In the genomic region with DNA sequence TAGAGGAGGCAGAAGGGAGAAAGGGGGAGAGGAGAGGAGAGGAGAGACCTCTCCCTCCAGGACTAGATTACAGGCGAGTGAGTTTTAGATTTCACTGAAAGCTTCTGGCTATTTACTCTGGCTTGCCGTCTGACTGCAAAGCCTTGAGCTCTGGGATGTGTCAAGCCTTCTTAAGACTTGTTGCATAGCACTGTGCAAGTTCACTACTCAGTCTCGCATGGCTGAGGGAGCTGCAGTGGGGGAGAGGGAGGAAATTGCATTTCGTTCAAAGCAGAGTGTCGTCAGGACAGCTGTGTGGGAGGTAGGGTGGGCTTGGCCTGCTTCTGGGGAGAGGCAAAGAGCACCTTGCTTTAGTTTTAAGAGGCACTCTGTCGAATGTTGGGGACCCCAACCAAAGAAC, we compare ENCODE assay signal across 12 mouse cellular contexts. TPM values are rescaled to one million over a fixed set of nuclear protein-coding genes. Genes with fewer than 3 reads are reported as not detected.
A peak's percentile ranks its signal among the peaks of the same experiment; 100 is the strongest.
DNase-seq lines count a peak whose midpoint lies in the region; ATAC-seq and TF ChIP-seq lines count a peak whose summit lies in the region.
"Had no signal": no experiment of that assay in that cellular context is flagged by ENCODE, and none has a peak within 500 bp of the region (broad histone marks: within the 10 kb centered on the region; RNA-seq: fewer than 3 reads in every experiment).

No protein-coding gene starts in this region.

- no peak for DNase-seq in heart, adult 18-20 months
- no peak for DNase-seq in liver, embryonic 11.5 days (ENCODE audit: low spot score)
- peak; percentile 80 for DNase-seq in thymus, postnatal 14 days
- no peak for DNase-seq in midbrain, embryonic 10.5 days (ENCODE audit: low spot score)
- no peak for DNase-seq in forebrain, postnatal 0 days
- DNase-seq: gastrocnemius, postnatal 10 days; lung, postnatal 4 days; right cerebral cortex, postnatal 4 days had no signal

- no peak overlapping the region; the same call in 1 of the 2 replicates for H3K9ac ChIP-seq in heart, embryonic 11.5 days (ENCODE audit: low read depth, low read length)
- no peak overlapping the region for H3K9ac ChIP-seq in liver, embryonic 12.5 days
- H3K9ac ChIP-seq in liver, embryonic 11.5 days (ENCODE audit: low read depth, low read length) = no peak overlapping the region
- no peak overlapping the region for H3K9ac ChIP-seq in limb, embryonic 13.5 days
- no peak overlapping the region for H3K9ac ChIP-seq in forebrain, postnatal 0 days
- H3K9ac ChIP-seq: hindbrain, embryonic 15.5 days had no signal

- H3K4me3 ChIP-seq in heart, embryonic 11.5 days (ENCODE audit: low read depth, low read length) = no peak overlapping the region
- H3K4me3 ChIP-seq in liver, embryonic 12.5 days = no peak overlapping the region
- no peak overlapping the region for H3K4me3 ChIP-seq in liver, embryonic 11.5 days (ENCODE audit: low read depth, low read length)
- no peak overlapping the region for H3K4me3 ChIP-seq in limb, embryonic 13.5 days
- no peak overlapping the region for H3K4me3 ChIP-seq in midbrain, embryonic 10.5 days
- H3K4me3 ChIP-seq in forebrain, postnatal 0 days (ENCODE audit: low read depth, low read length) = no peak overlapping the region
- H3K4me3 ChIP-seq: hindbrain, embryonic 15.5 days had no signal

- H3K4me1 ChIP-seq in heart, embryonic 11.5 days (ENCODE audit: control insufficient read depth, insufficient read depth, low read length) = peaks cover 38% of the 10 kb centered on the region
- H3K4me1 ChIP-seq in liver, embryonic 12.5 days = peaks cover 78% of the 10 kb centered on the region
- H3K4me1 ChIP-seq in liver, embryonic 11.5 days (replicated peaks; ENCODE audit: control insufficient read depth, insufficient read depth, low read length) = peaks cover 36% of the 10 kb centered on the region
- H3K4me1 ChIP-seq in limb, embryonic 13.5 days = peaks cover 25% of the 10 kb centered on the region
- H3K4me1 ChIP-seq in midbrain, embryonic 10.5 days = 0 out of 2 replicates have a peak, but pooled peaks cover 2% of the 10 kb centered on the region
- H3K4me1 ChIP-seq in forebrain, postnatal 0 days (ENCODE audit: insufficient read depth) = no peaks in the 10 kb centered on the region

- peak overlapping the region; percentile 59 for H3K27ac ChIP-seq in heart, embryonic 11.5 days (ENCODE audit: low read depth, low read length)
- peak overlapping the region; percentile 33; the same call in 1 of the 2 replicates for H3K27ac ChIP-seq in liver, embryonic 12.5 days
- H3K27ac ChIP-seq in liver, embryonic 11.5 days (ENCODE audit: low read depth, low read length) = no peak overlapping the region
- peak overlapping the region; percentile 67 for H3K27ac ChIP-seq in limb, embryonic 13.5 days
- H3K27ac ChIP-seq in midbrain, embryonic 10.5 days (replicated peaks) = no peak overlapping the region; the same call in 1 of the 2 replicates
- H3K27ac ChIP-seq in forebrain, postnatal 0 days (ENCODE audit: low read depth, low read length) = no peak overlapping the region
- H3K27ac ChIP-seq: hindbrain, embryonic 15.5 days had no signal

- no peaks in the 10 kb centered on the region for H3K36me3 ChIP-seq in heart, embryonic 11.5 days (ENCODE audit: control insufficient read depth, insufficient read depth, low read length)
- peaks cover 8% of the 10 kb centered on the region for H3K36me3 ChIP-seq in liver, embryonic 12.5 days
- H3K36me3 ChIP-seq in liver, embryonic 11.5 days (ENCODE audit: control insufficient read depth, insufficient read depth, low read length) = 0 out of 2 replicates have a peak, but pooled peaks cover 3% of the 10 kb centered on the region
- peaks cover 4% of the 10 kb centered on the region; the same call in 1 of the 2 replicates for H3K36me3 ChIP-seq in limb, embryonic 13.5 days
- H3K36me3 ChIP-seq in midbrain, embryonic 10.5 days = no peaks in the 10 kb centered on the region
- H3K36me3 ChIP-seq in forebrain, postnatal 0 days (ENCODE audit: insufficient read depth) = no peaks in the 10 kb centered on the region
- H3K36me3 ChIP-seq: hindbrain, embryonic 15.5 days had no signal

- no peak for ATAC-seq in heart, embryonic 11.5 days (replicated peaks; ENCODE audit: insufficient number of reproducible peaks, low FRiP score, low TSS enrichment)
- no peak for ATAC-seq in liver, embryonic 12.5 days
- no peak for ATAC-seq in liver, embryonic 11.5 days (replicated peaks; ENCODE audit: low FRiP score)
- ATAC-seq in limb, embryonic 13.5 days (ENCODE audit: low FRiP score, low read depth) = no peak
- no peak for ATAC-seq in forebrain, postnatal 0 days

- TF ChIP-seq CTCF in forebrain, postnatal 0 days (IDR thresholded peaks at IDR 0.05; ENCODE audit: low read depth) = no peak

- WGBS in heart, embryonic 11.5 days (ENCODE audit: insufficient replicate concordance) = 23% methylated on average over 6 of the region's 6 CpGs
- 30% methylated on average over 6 of the region's 6 CpGs for WGBS in liver, embryonic 12.5 days (ENCODE audit: insufficient replicate concordance)
- WGBS in liver, embryonic 11.5 days = 39% methylated on average over 6 of the region's 6 CpGs
- 27% methylated on average over 6 of the region's 6 CpGs for WGBS in limb, embryonic 13.5 days
- 57% methylated on average over 6 of the region's 6 CpGs for WGBS in midbrain, embryonic 10.5 days
- WGBS in forebrain, postnatal 0 days = 61% methylated on average over 6 of the region's 6 CpGs

- H3K4me2 ChIP-seq in heart, embryonic 11.5 days = no peak overlapping the region
- H3K4me2 ChIP-seq in liver, embryonic 12.5 days = no peak overlapping the region
- no peak overlapping the region for H3K4me2 ChIP-seq in liver, embryonic 11.5 days
- H3K4me2 ChIP-seq in limb, embryonic 13.5 days (replicated peaks) = no peak overlapping the region
- no peak overlapping the region for H3K4me2 ChIP-seq in forebrain, postnatal 0 days (ENCODE audit: low read depth)
- H3K4me2 ChIP-seq: hindbrain, embryonic 15.5 days had no signal

- no peaks in the 10 kb centered on the region for H3K9me3 ChIP-seq in heart, embryonic 11.5 days (replicated peaks; ENCODE audit: control insufficient read depth, low read length)
- no peaks in the 10 kb centered on the region for H3K9me3 ChIP-seq in liver, embryonic 12.5 days (replicated peaks)
- no peaks in the 10 kb centered on the region for H3K9me3 ChIP-seq in liver, embryonic 11.5 days (ENCODE audit: control insufficient read depth, low read length)
- no peaks in the 10 kb centered on the region for H3K9me3 ChIP-seq in limb, embryonic 13.5 days
- H3K9me3 ChIP-seq in midbrain, embryonic 10.5 days (replicated peaks) = no peaks in the 10 kb centered on the region
- no peaks in the 10 kb centered on the region for H3K9me3 ChIP-seq in forebrain, postnatal 0 days (ENCODE audit: low read length)
- H3K9me3 ChIP-seq: hindbrain, embryonic 15.5 days had no signal

- H3K27me3 ChIP-seq in heart, embryonic 11.5 days (ENCODE audit: control insufficient read depth, insufficient read depth, low read length) = no peaks in the 10 kb centered on the region
- H3K27me3 ChIP-seq in liver, embryonic 12.5 days (replicated peaks) = no peaks in the 10 kb centered on the region
- no peaks in the 10 kb centered on the region for H3K27me3 ChIP-seq in liver, embryonic 11.5 days (replicated peaks; ENCODE audit: control insufficient read depth, insufficient read depth, low read length)
- no peaks in the 10 kb centered on the region for H3K27me3 ChIP-seq in limb, embryonic 13.5 days
- no peaks in the 10 kb centered on the region; the same call in 1 of the 2 replicates for H3K27me3 ChIP-seq in midbrain, embryonic 10.5 days (ENCODE audit: low read depth, poor library complexity, severe bottlenecking)
- H3K27me3 ChIP-seq in forebrain, postnatal 0 days (ENCODE audit: insufficient read depth, low read length) = no peaks in the 10 kb centered on the region
- H3K27me3 ChIP-seq: hindbrain, embryonic 15.5 days had no signal

RNA-seq across cellular contexts. Expression of a gene that starts 8.8 kb away (rescaled TPM):
- 8.8 and 10.2 TPM in 2 replicates for polyA plus RNA-seq in heart, embryonic 11.5 days (2014; fragmentation: Nextera tagmentation; extraction: Ambion mirVana)
- total RNA-seq in heart, adult 18-20 months (2021) = 10 to 100 TPM; 28.3 to 29.5 TPM
- polyA plus RNA-seq in liver, embryonic 12.5 days (2016; fragmentation: Nextera tagmentation; extraction: Ambion mirVana) = 5.8 and 10.3 TPM in 2 replicates
- 10.2 and 12.9 TPM in 2 replicates for polyA plus RNA-seq in liver, embryonic 11.5 days (2014; fragmentation: Nextera tagmentation; extraction: Ambion mirVana)
- 6.9 and 7.1 TPM in 2 replicates for polyA plus RNA-seq in limb, embryonic 13.5 days (2015; fragmentation: Nextera tagmentation; extraction: Ambion mirVana)
- 4.2 and 4.6 TPM in 2 replicates for polyA plus RNA-seq in midbrain, embryonic 10.5 days (2016; fragmentation: Nextera tagmentation; extraction: Ambion mirVana)
- total RNA-seq in forebrain, postnatal 0 days (2014; rRNA removed) = 1.3 and 3.3 TPM in 2 replicates
- polyA plus RNA-seq in forebrain, postnatal 0 days (2015; fragmentation: Nextera tagmentation; extraction: Ambion mirVana) = 1.5 and 1.9 TPM in 2 replicates

Comparison
In these comparisons a context has a peak if more than half of its experiments do, and no peak if none do; other contexts are left out.
1. H3K27ac ChIP-seq: peak in heart, embryonic 11.5 days (single experiment), liver, embryonic 12.5 days (single experiment) and limb, embryonic 13.5 days (single experiment); none in liver, embryonic 11.5 days (single experiment), midbrain, embryonic 10.5 days (single experiment) and forebrain, postnatal 0 days (single experiment).